Mouse (Mus musculus) mouse embryonic stem cell (cell line): ENCODE data around the gene Ahctf1.
"Not testable (repeated sequence)": the region's sequence is repeated elsewhere in the genome, so short reads cannot be mapped to it uniquely, and the experiment has no call there.

Experiments used
- in situ Hi-C, 2 experiments: fragments of 300-500 bp; cut with MboI; formaldehyde crosslinking; loops; 1 replicate in 1 of 2; 3 replicates in 1 of 2; pipeline ENCODE4 v1.14.3; 2019 to 2020; ENCODE audit warnings: low sequenced_read_pairs in 2 of 2, low pct_unique_long_range_greater_than_20kb in 1 of 2, mixed read lengths in 1 of 2; ENCODE audit not compliant: unreplicated experiment in 1 of 2

Gene Ahctf1

DNA sequence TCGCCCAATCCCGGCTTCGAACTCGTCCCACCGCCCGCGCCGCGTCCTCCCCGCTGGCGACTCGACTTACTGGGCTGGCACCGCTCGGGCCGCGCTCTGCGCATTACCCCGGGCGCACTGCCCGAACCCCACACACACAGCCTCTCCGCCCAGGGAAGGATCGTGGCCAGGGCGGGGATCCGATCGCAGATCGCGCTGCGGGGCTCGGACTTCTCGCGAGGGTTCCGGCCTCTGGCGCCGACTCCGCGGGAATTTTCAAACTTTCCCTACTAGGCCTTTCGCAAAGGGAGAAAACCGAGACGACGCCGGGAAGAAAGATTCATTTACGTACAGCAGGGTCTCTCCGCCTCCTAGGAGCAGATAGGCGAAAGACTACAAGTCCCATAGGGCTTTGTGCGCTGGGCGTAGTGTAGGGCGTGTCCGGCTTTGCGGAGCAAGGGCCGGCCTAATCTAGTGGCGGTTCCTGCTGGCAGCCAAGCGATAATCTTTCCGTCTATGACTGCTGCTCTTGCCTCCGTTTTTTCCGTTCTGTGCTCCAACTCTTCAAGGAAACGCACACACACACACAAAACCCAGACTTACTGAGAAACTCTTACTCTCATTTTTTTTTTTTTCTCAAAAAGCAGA is at the start of gene Ahctf1:
Gene Ahctf1, minus strand, starts transcription at position 168 of the 627 bp plus-strand sequence.
- in situ Hi-C loops: no loop called here

DNA sequence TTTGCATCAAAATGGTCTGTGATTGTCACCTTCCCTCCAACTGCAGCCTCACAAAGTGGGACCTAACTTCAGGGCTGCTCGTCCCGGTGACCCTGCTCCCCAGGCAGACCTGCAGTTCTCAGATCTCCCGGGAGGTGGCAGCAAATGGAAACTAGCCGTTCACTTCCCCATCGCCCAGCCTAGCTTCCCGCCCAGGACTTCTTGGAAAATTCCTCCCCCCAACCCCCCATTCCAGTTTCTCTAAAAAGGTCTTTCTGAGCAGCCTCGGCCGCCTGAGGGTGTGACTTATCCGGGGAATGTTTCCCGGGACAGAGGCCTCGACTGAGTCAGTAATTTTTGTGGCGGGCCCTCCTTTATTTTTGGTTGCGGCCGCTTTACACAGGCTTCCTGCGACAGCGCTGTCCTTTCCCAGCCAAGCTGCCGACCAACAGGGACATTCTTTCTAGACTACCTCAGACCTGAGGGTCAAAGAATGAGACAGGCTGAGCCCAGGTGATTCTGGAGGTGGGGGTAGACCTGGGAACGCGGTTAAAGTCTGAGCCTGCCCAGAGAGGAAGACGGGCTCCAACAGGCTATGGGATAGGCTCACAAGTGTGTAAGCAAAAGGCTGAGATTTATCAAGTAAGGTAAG is 44.4 kb upstream of the Ahctf1 start:
- in situ Hi-C loops: loop anchor here in 1 of 2 experiments (10.0 kb wide), 1 partner anchor 367 kb away; no protein-coding TSS in a partner anchor

DNA sequence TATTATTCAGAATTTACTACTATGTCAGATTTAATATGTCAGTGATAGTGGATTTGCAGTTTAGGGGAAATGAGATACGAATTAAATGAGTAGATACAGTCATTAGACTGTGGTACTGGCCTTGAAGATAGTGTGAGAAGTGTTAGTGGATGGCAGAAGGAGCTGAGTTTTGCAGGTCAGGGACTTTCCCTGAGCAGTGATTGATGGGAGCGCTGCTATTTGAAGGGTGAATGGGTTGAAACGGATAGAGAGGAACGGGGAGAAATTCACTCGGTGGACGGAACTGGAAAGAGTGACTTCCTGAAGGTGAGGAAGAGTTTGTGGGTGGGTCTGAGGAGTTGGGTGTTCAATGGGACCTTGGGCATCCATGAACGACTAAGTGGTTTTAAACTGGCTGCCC is 43.7 kb upstream of the Ahctf1 start:
- in situ Hi-C loops: loop anchor here in 1 of 2 experiments (10.0 kb wide), 1 partner anchor 368 kb away; no protein-coding TSS in a partner anchor

DNA sequence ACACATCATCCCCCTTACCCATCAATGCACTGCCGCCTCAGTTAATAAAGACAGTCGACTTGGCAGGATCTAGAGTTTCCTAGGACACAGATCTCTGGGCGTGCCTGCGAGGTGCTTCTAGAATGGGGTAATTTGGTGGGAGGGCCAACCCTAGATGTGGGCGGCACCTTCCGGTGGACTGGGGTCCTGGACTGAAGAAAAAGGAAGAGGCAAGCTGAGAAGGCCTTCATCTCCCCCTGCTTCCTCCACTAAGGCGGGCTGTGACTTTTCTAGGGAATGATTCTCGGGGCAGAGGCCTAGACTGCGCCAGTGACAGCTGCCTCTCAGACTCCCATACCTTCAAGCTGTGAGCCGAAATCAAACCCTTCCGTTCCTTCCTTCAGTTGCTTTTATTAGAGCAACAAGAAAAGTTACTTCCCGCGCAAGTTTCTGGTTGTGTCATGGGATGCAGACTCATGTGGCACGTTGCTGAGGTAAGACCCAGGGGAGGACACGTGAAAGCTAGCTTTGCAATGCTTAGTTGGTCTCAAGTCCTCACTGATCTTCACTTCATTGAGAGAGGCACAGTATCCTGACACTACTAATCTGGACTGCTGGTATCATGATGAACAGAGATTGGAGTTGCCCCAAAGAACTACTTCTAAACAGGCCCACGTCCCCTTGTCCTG is 42.5 kb upstream of the Ahctf1 start:
- in situ Hi-C loops: loop anchor here in 1 of 2 experiments (10.0 kb wide), 1 partner anchor 369 kb away; no protein-coding TSS in a partner anchor

DNA sequence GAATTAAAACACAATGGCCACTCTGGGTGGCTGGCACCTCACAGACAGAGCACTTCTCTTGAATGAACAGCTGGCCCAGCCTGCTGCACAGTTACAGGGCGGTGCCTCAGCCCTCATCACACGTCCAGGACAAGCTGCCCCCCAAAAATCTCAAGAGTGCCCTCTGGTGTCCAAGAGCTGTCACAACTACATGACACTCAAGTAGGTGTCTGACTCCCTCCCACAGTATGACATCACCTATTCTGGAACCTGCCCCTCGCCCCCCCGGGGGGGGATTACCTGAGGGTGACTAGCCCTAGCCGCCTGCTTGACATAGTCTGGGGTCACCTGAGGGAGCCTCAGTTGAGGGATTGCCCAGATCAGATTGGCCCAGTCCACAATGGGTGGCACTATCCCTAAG is 41.4 kb upstream of the Ahctf1 start:
- in situ Hi-C loops: loop anchor here in 1 of 2 experiments (10.0 kb wide), 1 partner anchor 370 kb away; no protein-coding TSS in a partner anchor

DNA sequence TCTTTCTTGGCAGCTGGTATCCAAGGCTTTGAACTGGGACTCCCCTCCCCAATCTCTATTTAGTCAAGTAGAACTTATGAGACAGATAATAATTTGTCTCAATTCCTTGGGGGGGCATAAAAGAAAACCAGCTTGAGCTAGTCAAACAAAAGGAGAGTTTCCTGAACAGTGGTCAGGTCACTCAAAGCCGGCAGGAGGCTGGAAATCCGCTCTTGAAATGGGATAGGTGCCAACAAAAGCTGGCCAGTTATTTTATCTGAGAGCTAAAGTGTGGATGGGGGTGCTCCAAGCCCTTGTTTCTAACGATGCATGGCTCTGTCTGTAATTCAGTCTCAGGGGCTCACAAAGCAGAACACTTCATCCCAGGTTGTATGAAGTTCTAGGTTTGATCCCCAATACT is 40.5 kb upstream of the Ahctf1 start:
- in situ Hi-C loops: loop anchor here in 1 of 2 experiments (10.0 kb wide), 1 partner anchor 371 kb away; no protein-coding TSS in a partner anchor

DNA sequence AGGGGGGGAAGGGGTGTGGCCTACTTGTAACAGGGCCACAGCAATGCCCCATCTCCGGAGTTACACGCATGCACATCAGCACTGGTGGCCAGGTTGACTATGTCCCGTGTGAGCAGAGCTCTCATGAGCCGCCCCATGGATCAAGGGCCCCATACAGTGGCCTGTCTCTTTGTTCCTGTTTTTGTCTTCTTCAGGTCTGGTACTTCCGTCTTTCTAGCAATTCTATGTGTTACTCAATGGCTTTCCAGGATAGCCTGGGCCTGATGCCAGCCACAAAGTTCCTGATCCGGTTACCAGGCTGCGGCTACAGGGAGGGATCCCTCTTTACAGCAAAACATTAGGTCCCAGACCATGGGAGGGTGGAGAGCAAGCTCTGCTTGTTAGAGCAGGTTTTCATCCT is 39.1 kb upstream of the Ahctf1 start:
- in situ Hi-C loops: loop anchor here in 1 of 2 experiments (10.0 kb wide), 1 partner anchor 372 kb away; no protein-coding TSS in a partner anchor

DNA sequence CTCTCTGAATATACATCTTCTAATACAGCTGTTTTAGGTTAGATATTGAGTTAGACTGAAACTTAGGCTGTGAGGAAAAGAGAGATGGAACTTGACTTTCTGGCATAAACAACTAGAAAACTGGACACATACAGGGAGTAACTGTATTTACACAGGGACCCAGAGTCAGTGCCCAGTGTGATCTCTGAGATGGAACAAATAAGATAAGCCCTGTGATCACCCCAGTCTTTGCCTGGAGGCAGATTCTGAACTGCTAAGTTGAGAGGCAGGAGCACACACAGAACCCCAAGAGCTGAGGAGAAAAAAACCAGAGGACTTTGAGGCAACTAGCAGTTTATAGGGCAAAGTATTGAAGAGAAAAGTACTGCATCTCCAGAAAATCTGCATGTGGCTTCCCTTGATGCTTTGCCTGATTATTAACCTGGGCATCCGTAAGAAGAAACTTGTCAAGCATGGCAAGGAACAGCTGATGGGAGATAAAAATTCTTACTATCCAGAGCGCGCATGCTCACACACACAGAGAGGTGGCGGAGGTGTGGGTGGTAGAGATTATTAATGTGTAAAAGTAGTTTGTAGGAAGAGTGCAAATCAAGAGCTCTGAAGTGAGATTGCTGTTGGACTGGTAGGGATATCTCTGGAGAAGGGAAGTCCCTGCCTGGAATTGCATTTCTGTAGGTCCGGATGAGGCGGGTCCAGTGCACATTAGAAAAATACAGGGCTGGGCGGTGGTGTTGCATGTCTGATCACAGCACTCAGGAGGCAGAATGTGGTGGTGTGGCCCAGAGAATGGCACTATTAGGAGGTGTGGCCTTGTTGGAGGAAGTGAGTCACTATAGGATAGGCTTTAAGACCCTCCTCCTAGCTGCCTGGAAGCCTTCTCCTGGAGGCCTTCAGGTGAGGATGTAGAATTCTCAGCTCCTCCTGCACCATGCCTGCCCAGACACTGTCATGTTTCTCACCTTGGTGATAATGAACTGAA is 33.2 kb upstream of the Ahctf1 start:
- in situ Hi-C loops: no loop called here

DNA sequence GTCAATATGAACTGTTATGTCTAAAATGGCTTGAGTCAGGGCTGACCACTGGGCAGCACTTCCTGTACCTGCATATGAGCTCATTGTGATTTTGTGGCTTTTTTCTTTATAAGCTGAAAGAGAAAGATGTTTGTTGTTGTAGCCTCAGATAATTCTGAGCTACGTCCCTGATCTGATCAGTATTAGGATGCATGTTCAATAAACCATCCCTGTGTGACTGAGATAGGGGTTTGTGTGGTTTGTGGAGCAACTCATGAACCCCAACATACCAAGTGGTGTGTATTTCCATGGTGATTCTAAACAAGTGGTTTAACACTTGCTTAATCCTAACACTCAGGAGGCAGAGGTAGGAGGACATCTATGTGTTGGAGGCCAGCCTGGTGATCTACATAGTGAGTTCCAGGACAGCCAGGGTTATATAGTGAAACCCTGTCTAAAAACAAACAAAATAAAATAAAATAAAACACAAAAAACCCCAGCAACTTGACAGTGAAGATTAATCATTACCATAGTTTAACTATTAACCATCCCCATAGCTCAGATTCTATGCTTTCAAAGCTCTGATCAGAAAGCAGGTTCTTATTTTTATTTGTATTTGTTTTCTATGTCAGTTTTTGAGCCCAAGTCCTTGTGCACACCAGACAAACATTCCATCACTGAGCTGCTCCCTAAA is 32.4 kb upstream of the Ahctf1 start:
- in situ Hi-C loops: no loop called here

DNA sequence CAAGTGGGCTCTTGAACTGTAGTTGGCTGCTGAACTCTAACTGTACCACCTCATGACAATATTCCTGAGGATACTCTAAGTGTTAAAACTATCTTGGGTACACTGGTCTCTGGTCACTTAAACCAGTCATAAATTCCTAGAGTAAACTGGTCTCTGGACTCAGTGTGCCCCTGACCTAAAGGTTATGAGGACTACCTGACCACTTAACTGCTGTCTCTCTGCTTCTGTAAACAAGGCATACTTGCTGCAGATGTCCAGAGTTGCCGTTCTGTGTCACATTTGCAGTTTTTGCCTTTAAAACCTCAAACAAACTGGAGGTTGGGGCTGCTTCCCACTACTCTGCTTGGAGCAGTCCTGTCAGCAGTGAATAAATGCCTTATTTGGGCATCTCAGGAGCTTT is 30.1 kb upstream of the Ahctf1 start:
- in situ Hi-C loops: no loop called here

DNA sequence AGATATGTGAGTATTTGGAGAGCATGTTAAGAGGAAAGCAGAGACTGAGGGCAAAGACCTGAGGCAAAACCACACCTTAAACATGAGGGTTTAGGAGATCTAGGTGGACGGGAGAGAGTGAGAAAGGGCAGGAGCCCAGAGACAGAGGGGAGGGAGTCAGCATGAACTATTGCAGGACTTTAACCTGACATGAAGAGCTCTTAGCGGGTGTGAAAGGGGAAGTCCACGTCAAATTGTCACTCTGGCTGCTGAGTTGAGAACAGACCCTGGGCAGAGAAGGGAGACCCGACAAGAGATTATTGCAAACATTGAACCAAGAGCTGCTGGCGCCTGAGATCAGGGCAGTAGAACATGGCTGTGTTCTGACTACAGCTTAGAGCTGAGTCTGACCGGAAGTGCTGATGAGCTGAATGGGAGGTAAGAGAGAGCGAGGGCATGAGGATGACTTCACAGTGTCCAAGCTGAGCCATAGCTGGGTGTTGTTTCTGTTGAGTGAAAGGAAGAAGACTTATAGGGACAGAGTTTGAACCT is 29.3 kb upstream of the Ahctf1 start:
- in situ Hi-C loops: no loop called here

DNA sequence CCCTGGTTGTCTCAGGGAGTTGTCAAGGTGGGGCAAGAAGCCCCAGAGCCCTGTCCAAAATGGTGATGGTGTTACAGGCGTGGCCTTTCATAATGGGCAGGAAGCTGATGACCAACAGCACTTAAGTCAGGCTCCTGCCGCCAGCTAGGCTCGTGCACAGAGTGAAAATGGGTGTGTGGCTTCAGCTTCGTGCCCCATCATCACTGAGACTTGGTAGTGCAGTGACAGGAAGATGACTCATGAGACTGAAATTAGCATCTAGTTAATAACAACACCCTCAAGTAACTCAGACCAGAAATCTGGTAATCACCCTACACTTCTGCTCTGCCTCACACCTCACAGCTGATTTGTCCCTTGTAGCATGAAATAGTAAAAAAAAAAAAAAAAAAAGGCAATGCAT is 25.4 kb upstream of the Ahctf1 start:
- in situ Hi-C loops: no loop called here

DNA sequence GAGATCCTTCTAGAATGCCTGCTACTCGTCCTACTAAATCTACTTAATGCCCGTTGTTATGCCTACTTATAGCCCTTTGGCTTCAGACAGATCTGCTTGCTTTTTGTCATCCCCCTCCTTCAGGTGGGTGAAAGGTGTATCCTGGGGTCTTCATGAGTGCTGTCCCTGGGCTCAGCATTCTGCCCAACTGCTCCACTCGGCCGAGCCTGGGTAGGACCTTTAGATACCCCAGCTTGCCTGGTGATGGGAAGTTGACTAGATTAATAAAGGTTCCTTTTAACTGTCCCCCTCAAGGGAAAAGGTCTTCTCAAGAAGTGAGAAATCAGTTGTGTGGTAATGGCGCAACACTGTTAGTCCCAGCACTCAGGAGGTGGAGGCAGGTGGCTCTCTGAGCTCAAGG is 24.6 kb upstream of the Ahctf1 start:
- in situ Hi-C loops: no loop called here

DNA sequence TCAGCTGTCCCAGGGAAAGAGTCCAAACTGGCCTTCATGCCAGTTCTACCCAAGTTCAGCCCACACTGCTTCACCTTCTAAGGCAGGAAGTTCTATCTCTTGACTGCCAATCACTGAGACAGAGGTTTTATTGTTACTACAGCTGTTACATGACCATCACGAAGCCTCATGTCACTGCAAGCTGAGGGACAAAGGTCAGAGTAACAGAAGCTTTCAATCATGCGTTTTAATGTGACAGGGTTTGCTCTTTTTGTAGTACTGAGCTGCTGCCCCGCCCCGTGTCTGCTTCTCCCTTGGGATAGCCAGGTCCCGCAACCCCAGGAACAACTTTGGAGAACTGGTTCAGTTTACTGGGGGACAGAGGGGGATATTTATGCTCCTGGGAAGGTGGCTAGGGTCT is 21.1 kb upstream of the Ahctf1 start:
- in situ Hi-C loops: no loop called here

DNA sequence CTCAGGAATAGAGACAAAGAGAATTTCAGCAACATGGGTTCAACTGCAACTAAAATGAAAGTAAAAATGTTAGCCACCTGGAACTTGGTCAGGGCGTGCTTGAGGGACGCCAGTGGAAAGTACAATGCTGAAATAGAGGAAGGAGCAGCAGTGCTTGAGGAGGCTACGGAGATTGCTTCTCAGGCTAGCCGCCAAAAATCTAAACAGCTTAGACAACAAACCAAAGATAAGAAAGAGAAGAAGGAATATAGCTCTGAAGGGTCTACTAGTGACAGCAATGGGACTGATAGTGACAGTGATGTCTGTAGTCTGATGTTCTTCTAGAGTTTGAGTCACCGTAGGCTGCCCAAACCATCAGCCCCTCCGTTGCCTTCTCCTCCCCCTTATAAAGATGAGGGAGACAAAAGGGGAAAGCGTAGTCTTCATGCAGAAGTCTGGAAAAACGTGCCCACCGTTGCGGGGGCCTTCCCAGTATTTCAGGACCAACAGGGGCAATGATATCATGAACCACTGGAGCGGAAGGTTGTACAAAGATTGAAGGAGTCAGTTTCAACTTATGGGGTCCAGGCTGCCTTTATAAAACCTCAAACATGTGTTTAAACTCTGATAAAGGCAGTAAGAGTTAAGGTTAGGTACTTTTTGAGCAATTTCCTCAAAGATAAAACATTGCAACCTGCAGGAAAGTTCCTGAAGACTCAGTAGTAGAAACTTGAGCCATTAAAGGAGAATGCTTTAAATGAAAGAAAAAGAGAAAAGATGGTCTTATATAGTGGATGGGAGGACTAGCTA is 15.2 kb upstream of the Ahctf1 start:
- in situ Hi-C loops: not testable (repeated sequence)

DNA sequence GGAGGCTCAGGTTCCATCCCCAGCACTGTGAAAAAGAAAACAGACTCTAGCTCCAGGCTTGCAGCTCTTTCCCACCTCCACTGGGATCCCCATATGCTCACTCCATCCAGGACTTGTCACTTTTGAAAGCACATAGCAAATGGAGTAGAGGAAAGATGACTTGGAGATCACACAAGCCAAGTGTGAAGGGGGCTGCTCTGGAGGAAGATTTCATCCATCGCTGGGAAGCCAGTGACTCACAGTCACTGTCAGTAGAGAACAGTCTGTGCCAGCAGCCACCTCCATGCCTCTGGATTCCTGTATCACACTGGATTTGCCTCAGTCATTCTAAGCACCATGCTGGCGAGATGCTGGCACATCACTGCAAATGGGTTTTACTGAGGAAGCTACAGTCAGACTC is 11.1 kb upstream of the Ahctf1 start:
- in situ Hi-C loops: no loop called here

DNA sequence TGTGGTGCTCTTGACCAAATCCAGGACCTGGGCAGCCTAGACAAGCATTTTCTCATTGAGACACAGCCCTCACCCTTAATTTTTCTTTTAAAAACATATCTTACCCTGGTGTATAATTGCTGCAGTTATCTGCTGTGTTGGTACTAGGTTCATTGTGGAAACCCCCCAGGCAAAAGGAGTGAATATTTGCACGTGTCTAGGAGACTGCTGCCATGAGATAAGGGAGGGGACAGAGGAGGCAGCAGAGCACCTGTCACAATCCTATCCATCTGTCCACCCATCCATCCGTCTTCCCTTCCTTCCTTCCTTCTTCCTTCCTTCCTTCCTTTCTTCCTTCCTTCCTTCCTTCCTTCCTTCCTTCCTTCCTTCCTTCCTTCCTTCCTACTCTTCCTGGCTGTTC is 9.9 kb upstream of the Ahctf1 start:
- in situ Hi-C loops: no loop called here
